Mouse (Mus musculus) MEL (cell line): ENCODE data around the gene Prickle2.

Experiments
- CHD1 ChIP-seq: IDR thresholded peaks from 2 replicates; pipeline ENCODE4 v1.6.1; 2012; ENCODE audit warnings: low read depth, mild to moderate bottlenecking, inconsistent platforms, low read length, improper control_type of control experiment
- CTCF ChIP-seq, 3 experiments: IDR thresholded peaks in 2 of 3; conservative IDR thresholded peaks in 1 of 3; 2 replicates each; pipeline ENCODE4 v1.5.1; 2011 to 2012; ENCODE audit warnings: low read length in 3 of 3, low read depth in 2 of 3, mild to moderate bottlenecking in 2 of 3, improper control_type of control experiment in 1 of 3, inconsistent platforms in 1 of 3, mixed read lengths in 1 of 3, moderate library complexity in 1 of 3; ENCODE audit not compliant: control insufficient read depth in 1 of 3, insufficient read depth in 1 of 3, poor library complexity in 1 of 3, severe bottlenecking in 1 of 3
- EP300 ChIP-seq, 2 experiments: IDR thresholded peaks; 2 replicates each; pipeline ENCODE4 v1.6.1; 2011; ENCODE audit warnings: improper control_type of control experiment in 2 of 2, low read length in 2 of 2, low read depth in 1 of 2, mild to moderate bottlenecking in 1 of 2
- ETS1 ChIP-seq: IDR thresholded peaks from 2 replicates; pipeline ENCODE4 v1.6.1; 2012; ENCODE audit warnings: low read depth, mild to moderate bottlenecking, inconsistent platforms, low read length, improper control_type of control experiment, moderate library complexity
- HCFC1 ChIP-seq: IDR thresholded peaks from 2 replicates; pipeline ENCODE4 v1.6.1; 2012; ENCODE audit warnings: low read depth, mild to moderate bottlenecking, inconsistent platforms, low read length, improper control_type of control experiment, moderate library complexity
- MXI1 ChIP-seq: IDR thresholded peaks from 2 replicates; pipeline ENCODE4 v1.6.1; 2011; ENCODE audit warnings: mild to moderate bottlenecking, low read depth, low read length, improper control_type of control experiment
- POLR2A ChIP-seq, 2 experiments: IDR thresholded peaks; 2 replicates each; pipeline ENCODE4 v1.6.1; 2011 to 2012; ENCODE audit warnings: low read length in 2 of 2, mild to moderate bottlenecking in 2 of 2, control low read depth in 1 of 2, improper control_type of control experiment in 1 of 2, low read depth in 1 of 2, moderate library complexity in 1 of 2; ENCODE audit not compliant: control insufficient read depth in 1 of 2, insufficient read depth in 1 of 2, poor library complexity in 1 of 2
- POLR2AphosphoS5 ChIP-seq: IDR thresholded peaks from 2 replicates; pipeline ENCODE4 v1.6.1; 2012; ENCODE audit warnings: low read depth, borderline replicate concordance, mild to moderate bottlenecking, inconsistent platforms, low read length, moderate library complexity, mixed read lengths
- USF2 ChIP-seq, 2 experiments: IDR thresholded peaks; 2 replicates each; pipeline ENCODE4 v1.6.1; 2011 to 2012; ENCODE audit warnings: improper control_type of control experiment in 2 of 2, low read length in 2 of 2, borderline replicate concordance in 1 of 2, inconsistent platforms in 1 of 2, low read depth in 1 of 2, mild to moderate bottlenecking in 1 of 2; ENCODE audit not compliant: insufficient read depth in 1 of 2

GRCm38 (mm10) chr6:92642929-92643328 is 63.0 kb downstream of the Prickle2 start:
- TF ChIP-seq EP300 (IDR thresholded peaks at IDR 0.05; ENCODE audit: low read depth in 1 of 2, low read length in 2 of 2): no peak
- no peak for TF ChIP-seq CTCF (IDR thresholded peaks at IDR 0.05 in 2 of 3, conservative IDR thresholded peaks at IDR 0.05 in 1 of 3; ENCODE audit: control insufficient read depth in 1 of 3, insufficient read depth in 1 of 3, low read depth in 2 of 3, low read length in 3 of 3, poor library complexity in 1 of 3, severe bottlenecking in 1 of 3)
- TF ChIP-seq POLR2A (IDR thresholded peaks at IDR 0.05; ENCODE audit: control insufficient read depth in 1 of 2, insufficient read depth in 1 of 2, low read depth in 1 of 2, low read length in 2 of 2, poor library complexity in 1 of 2): no peak
- no peak for TF ChIP-seq CHD1
- TF ChIP-seq POLR2AphosphoS5: no peak
- no peak for TF ChIP-seq USF2 (IDR thresholded peaks at IDR 0.05; ENCODE audit: borderline replicate concordance in 1 of 2, insufficient read depth in 1 of 2, low read depth in 1 of 2, low read length in 2 of 2)
- TF ChIP-seq HCFC1: no peak
- no peak for TF ChIP-seq MXI1
- no peak for TF ChIP-seq ETS1
